Mouse (Mus musculus): ENCODE data around the gene Srsf2. TPM values are rescaled to one million over a fixed set of nuclear protein-coding genes. Genes with fewer than 3 reads are reported as not detected.
"Not testable (repeated sequence)": the region's sequence is repeated elsewhere in the genome, so short reads cannot be mapped to it uniquely, and the experiment has no call there.

The Srsf2 gene
- total RNA-seq, 1 experiment from 2014 or later: 573 TPM

DNA sequence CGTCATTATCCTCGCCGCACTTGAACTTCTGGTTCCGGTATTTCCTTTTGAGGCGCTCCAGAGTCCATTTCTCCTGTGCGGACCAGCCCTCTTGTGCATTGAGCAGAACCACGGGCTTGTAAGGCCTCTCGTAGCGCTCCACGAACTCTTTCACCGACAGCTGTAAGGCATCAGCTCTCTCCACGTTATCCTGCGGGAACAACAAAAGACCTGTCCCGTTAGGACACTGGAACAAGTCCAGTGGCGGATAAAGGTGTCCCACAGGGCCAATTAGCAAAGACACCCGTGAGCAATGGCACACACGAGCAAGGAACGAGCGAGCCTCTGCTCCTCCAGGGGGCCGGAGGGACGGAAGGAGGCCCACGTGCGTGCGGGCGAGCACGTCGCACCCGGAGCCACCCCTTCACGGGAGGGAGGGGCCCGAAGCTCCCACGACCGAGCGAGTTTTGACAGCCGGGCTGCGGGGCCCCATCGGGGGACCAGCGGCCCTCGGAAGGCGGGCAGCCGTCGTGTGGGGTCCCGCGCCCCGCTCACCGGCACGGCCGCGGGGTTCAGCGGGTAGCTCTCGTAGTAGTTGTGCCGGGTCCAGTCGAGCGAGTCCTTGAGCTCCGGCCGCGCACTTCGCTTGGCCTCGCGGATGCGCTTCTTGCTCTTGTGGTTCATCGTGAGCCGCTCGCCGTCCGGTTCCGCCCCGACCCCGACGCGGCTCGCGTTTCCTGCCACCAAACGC is 10.2 kb downstream of the Srsf2 start:
- peak; percentile 28 to 29; a peak in 2 of 4 replicates for ATAC-seq (replicated peaks in 1 of 2; ENCODE audit: insufficient read depth in 1 of 2, low FRiP score in 2 of 2, low TSS enrichment in 1 of 2, low read depth in 1 of 2, poor library complexity in 2 of 2, severe bottlenecking in 2 of 2)

DNA sequence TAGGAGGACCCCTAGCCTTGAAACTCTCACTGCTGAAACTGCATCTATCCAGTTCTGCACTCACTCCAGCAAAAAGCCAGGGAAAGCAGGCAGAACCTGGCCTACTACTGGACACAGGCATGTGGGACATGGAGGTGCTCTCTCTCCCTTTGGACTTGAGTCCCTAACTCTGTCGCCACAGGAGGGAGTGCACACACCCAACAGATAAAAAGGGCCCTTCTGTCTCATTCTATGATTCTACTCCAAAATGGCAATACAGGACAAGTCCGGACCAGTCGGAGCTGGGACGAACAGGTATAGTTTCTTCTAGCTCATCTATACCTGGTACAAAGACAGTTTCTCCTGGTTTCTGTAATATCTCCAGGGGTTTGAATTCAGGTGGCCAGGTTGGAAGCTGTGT is 12.1 kb downstream of the Srsf2 start:
- no peak for ATAC-seq (replicated peaks in 1 of 2; ENCODE audit: insufficient read depth in 1 of 2, low FRiP score in 2 of 2, low TSS enrichment in 1 of 2, low read depth in 1 of 2, poor library complexity in 2 of 2, severe bottlenecking in 2 of 2)

DNA sequence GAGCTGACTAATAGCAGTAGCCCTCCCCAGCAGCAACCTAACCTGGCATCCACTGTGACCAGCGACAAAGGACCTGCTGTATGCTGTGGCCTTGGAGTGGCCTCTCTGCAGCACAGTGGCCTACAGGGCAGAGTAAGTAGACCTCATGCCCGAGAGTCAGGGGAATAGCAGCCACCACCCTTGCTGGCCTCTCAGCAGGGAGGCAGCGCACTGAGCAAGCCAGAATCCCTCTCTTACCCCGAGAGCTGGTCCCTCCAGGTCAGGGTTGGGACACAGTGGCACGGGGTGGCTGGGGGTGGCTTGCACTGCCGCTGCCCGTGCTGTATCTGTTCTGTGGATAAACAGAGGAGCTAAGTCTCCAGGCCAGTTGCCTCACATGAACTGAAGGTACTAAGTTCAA is 13.3 kb downstream of the Srsf2 start:
- no peak for ATAC-seq (replicated peaks in 1 of 2; ENCODE audit: insufficient read depth in 1 of 2, low FRiP score in 2 of 2, low TSS enrichment in 1 of 2, low read depth in 1 of 2, poor library complexity in 2 of 2, severe bottlenecking in 2 of 2)

DNA sequence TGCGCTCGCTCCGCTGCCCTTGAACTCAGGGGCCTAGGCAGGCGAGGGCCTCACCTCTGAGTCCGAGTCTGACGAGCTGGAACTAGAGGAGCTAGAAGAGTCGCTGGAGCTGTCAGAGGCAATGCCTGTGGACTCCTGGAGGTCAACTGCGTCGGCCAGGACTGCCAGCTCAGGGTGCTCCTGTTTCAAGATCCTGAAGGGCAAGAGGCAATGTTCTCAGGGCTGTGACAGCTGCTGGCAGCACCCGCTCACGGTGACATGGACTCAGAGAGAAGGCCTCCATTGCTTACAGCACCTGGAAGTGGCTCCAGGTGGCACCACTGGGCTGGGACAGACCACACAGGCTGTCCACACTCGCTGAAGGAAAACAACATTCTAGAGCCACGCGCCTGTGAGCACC is 14.0 kb downstream of the Srsf2 start:
- ATAC-seq (replicated peaks in 1 of 2; ENCODE audit: insufficient read depth in 1 of 2, low FRiP score in 2 of 2, low TSS enrichment in 1 of 2, low read depth in 1 of 2, poor library complexity in 2 of 2, severe bottlenecking in 2 of 2): no peak

DNA sequence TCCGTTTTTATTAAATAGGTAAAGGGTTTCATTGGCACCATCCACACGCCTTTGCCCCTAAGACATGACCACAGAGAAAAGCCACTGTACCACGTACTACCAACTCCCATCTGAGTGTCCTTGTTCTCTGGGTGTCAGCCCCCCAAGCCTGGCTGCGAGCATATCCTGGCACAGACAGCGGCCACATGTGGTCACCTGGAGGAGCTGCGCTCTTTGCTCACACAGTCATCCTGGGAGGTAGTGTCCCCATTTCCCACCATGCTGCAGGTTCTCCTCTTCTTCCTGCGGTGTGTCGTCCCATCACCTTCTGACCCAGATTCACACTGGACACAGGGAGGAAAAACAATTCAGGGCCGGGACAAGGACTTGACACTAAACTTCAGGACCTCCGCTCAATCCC is 15.5 kb downstream of the Srsf2 start:
- no peak for ATAC-seq (replicated peaks in 1 of 2; ENCODE audit: insufficient read depth in 1 of 2, low FRiP score in 2 of 2, low TSS enrichment in 1 of 2, low read depth in 1 of 2, poor library complexity in 2 of 2, severe bottlenecking in 2 of 2)

DNA sequence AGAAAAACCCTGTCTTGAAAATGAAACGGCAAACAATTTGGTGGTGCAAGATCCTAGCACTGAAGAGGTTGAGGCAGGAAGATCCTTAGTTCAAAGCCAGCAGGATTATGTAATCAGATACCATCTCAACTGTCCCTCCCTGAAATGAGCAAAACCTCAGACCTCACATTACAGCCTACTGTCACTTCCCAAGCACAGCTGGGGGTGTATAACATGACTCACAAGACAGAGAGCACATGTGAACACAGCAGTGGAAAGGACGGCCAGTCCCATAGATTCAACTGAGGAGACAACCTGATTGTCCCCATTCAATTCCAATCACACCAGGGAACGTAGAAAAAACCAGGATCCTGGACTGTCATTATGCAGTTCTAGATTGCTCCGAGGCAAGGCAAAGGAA is 16.6 kb downstream of the Srsf2 start:
- ATAC-seq (replicated peaks in 1 of 2; ENCODE audit: insufficient read depth in 1 of 2, low FRiP score in 2 of 2, low TSS enrichment in 1 of 2, low read depth in 1 of 2, poor library complexity in 2 of 2, severe bottlenecking in 2 of 2): no peak

DNA sequence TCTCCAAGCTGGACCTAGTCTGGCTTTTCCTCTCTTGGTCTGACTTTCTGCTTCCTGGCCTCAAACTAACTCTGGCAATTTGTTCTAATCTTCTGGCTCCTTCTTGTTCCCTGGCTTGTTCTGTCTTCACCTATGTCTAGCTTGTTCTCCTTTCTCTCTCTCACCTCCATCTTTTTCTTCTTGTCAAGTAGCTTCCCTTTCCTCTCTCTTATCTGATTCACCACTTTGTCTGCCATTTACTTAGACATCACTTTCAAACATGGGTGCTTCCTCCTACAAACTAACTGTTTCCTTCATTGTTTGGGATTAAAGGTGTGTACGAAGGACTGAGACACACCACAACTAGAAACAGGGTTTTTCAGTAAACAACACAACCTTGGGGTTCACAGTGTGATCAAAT is 17.9 kb downstream of the Srsf2 start:
- ATAC-seq (replicated peaks in 1 of 2; ENCODE audit: insufficient read depth in 1 of 2, low FRiP score in 2 of 2, low TSS enrichment in 1 of 2, low read depth in 1 of 2, poor library complexity in 2 of 2, severe bottlenecking in 2 of 2): no peak

DNA sequence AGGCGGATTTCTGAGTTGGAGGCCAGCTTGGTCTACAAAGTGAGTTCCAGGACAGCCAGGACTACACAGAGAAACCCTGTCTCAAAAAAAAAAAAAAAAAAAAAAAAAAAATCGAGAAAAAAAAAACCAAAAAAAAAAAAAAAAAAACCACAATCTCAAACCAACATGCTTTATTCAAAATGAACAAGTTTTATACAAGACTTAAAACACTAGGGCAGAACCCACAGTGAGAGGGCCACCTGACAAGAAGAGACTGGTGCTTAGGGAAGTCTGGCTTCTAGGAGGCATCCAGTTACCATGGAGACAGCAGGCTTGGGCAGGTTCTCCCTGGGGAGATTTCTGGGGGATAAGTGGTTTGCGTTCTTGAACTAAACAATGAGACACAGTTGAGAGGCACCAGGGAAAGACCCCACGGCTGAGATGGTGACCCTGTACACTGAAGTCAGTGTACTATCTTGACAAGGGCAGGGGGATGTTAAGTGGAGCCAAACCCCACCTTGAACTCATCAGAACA is 20.7 kb downstream of the Srsf2 start:
- no peak for ATAC-seq (replicated peaks in 1 of 2; ENCODE audit: insufficient read depth in 1 of 2, low FRiP score in 2 of 2, low TSS enrichment in 1 of 2, low read depth in 1 of 2, poor library complexity in 2 of 2, severe bottlenecking in 2 of 2)

DNA sequence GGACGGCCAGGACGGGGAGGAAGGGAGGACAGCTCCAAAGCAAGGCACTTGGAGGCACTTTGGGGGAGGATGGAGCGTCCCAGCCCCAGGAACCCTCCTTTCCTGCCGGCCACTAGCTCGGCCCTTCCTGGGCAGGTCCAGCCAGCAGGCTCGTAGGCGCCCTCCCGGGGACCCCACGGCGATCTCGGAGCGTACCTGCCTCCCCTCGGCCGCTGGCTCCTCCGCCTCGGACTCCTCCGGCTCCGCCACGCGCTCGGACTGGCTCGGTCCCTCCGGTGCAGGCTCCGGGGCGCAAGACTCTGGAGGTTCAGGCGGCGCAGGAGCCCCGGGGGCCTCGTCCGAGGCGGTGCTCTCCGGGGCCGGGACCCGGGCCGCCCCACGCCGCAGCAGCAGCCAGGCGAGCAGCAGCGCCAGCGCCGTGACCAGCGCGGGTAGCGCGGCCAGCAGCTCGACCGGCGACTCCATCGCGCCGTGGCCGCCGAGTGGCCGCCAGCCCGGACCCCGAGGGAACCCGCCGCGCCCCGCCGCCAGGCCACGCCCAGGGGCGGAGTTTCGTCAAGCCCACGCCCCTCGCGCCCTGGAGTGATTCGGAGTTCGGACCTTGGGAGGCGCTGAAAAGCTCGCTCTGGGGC is 25.2 kb downstream of the Srsf2 start, which contains the start of gene Mxra7:
Gene Mxra7, minus strand, starts transcription at position 513 of the 632 bp plus-strand sequence.
- ATAC-seq (replicated peaks in 1 of 2; ENCODE audit: insufficient read depth in 1 of 2, low FRiP score in 2 of 2, low TSS enrichment in 1 of 2, low read depth in 1 of 2, poor library complexity in 2 of 2, severe bottlenecking in 2 of 2): peak; percentile 49 to 56; a peak in 2 of 4 replicates

DNA sequence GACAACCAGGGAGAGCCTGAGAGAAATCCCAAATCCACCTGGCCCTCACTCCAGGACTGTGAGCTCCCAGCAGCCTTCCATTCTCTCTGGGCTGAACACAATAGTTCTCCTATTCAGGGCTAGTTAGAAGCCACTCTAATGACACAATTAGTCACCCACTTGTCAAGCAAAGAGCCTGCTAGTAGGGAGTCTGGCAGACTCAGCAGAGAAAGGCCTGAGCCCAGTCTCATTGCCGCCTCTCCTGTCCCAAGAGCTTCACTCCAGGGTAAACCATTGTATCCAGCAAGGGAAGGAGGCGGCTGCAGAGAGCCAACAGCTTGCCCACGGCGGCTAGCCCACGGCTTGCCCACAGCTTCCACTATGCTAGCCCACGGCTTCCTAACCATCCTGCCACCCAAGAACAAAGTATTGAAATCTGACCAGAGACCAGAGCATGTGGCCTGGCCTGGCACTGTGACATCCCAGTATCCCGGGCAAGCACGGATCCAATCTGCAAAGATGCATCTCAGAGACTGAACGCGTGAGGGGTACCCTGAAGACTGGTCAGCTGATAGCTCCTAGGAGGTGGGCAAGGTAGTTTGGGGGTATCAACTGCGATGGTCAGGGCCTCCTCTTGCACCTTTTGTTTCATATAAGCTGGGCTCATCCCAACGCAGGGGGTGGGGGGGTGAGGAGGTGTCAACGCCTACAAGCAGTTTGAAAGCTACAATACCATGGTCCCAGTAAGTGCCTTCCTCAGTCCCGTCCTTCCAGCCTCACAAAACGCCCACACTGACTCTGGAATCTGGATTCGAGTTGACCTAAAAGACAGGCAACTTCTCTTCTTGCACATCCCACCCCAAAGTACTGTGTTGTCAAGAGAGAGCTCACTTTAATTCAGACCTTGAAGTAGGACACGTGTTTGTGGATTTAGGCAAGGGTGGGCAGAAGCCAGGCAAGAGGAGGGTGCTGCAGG is 26.1 kb downstream of the Srsf2 start:
- peak in 1 of 2 experiments; percentile 15; a peak in 1 of 4 replicates for ATAC-seq (replicated peaks in 1 of 2; ENCODE audit: insufficient read depth in 1 of 2, low FRiP score in 2 of 2, low TSS enrichment in 1 of 2, low read depth in 1 of 2, poor library complexity in 2 of 2, severe bottlenecking in 2 of 2)

DNA sequence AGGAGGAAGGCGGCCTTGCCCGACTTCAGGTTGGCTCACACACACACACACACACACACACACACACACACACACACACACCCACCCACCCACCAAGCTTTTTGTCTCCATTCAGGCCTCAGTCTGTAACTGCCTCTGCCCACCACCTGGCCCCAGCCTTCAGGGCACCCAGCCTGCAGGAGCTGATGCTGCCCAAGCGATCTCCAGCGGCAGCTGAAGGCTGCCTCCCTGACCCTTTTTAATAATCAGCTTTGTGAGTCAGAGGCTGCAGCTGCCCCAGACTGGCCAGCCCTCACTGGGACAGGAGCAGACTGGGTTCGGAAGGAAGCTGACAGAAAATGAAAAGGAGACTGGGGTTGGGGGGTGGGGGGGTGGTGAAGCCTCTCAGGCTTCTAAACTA is 27.7 kb downstream of the Srsf2 start:
- ATAC-seq (replicated peaks in 1 of 2; ENCODE audit: insufficient read depth in 1 of 2, low FRiP score in 2 of 2, low TSS enrichment in 1 of 2, low read depth in 1 of 2, poor library complexity in 2 of 2, severe bottlenecking in 2 of 2): no peak

DNA sequence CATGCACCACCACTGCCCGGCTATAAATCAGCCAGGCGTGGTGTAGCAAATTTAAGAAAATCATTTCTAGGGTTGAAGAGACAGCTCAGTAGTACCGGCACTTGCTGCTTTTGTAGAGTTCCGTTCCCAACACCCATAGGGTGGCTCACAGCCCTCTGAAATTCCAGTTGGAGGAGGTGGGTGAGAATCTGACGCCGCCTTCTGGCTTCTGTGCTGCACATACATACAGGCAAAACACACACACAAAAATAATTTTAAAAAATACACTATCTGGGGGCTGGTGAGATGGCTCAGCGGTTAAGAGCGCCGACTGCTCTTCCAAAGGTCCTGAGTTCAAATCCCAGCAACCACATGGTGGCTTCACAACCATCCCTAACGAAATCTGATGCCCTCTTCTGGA is 29.0 kb downstream of the Srsf2 start:
- not testable (repeated sequence) for ATAC-seq (replicated peaks in 1 of 2; ENCODE audit: insufficient read depth in 1 of 2, low FRiP score in 2 of 2, low TSS enrichment in 1 of 2, low read depth in 1 of 2, poor library complexity in 2 of 2, severe bottlenecking in 2 of 2)

DNA sequence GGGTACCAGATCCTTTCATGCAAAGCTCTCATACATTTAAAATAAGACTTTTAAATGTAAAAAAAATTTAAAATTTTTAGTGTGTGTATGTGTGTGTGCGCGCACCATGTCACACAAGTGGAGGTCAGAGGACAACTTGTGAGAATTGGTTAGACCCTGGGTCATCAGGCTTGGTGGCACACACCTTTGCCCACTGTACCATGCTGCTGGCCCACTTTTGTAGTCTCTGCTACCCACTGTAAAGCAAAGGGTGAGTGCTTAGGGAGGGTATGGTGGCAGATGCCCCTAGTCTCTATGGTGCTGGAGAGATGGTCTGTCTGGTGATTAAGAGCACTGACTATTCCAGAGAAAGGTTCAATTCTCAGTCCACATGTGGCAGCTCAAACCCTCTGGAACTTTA is 29.6 kb downstream of the Srsf2 start:
- no peak for ATAC-seq (replicated peaks in 1 of 2; ENCODE audit: insufficient read depth in 1 of 2, low FRiP score in 2 of 2, low TSS enrichment in 1 of 2, low read depth in 1 of 2, poor library complexity in 2 of 2, severe bottlenecking in 2 of 2)

DNA sequence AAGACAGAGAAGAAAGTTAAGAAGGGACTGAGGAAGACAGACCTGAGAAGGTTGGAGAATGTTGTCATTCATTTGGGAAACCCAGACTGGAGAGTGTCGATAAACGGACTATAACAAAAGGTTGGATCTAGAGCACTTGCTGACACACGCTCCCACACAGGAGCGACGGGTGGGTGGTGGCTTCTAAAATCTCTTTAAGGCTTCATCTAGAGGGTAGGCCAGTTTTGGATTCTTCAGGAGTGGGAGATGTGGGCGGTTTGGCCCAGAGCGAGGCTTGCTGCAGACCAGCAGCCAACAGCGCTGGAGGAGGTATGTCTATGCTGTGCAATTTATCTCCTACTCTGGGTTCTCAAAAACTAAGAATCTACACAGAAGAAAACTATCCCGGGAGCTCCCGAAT is 30.3 kb downstream of the Srsf2 start:
- no peak for ATAC-seq (replicated peaks in 1 of 2; ENCODE audit: insufficient read depth in 1 of 2, low FRiP score in 2 of 2, low TSS enrichment in 1 of 2, low read depth in 1 of 2, poor library complexity in 2 of 2, severe bottlenecking in 2 of 2)

DNA sequence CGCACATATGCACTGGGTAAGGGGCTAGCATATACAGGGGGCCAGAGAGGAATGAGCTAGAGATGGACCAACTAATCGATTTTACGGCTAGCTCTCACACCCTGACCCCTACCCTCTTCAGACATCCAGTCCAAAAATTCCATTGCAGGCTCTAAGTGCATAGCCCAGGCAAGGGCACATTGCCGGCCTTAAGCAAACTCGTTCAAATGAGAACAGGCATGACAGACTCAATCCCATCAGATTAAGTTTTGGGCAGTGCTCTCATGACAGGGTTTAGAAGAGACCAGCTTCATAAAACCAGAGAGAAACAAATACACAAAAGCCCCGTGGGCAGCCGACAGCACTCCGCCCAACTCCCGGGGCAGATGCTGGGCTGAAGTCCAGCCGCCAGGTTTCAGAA is 30.7 kb downstream of the Srsf2 start:
- ATAC-seq (replicated peaks in 1 of 2; ENCODE audit: insufficient read depth in 1 of 2, low FRiP score in 2 of 2, low TSS enrichment in 1 of 2, low read depth in 1 of 2, poor library complexity in 2 of 2, severe bottlenecking in 2 of 2): no peak

DNA sequence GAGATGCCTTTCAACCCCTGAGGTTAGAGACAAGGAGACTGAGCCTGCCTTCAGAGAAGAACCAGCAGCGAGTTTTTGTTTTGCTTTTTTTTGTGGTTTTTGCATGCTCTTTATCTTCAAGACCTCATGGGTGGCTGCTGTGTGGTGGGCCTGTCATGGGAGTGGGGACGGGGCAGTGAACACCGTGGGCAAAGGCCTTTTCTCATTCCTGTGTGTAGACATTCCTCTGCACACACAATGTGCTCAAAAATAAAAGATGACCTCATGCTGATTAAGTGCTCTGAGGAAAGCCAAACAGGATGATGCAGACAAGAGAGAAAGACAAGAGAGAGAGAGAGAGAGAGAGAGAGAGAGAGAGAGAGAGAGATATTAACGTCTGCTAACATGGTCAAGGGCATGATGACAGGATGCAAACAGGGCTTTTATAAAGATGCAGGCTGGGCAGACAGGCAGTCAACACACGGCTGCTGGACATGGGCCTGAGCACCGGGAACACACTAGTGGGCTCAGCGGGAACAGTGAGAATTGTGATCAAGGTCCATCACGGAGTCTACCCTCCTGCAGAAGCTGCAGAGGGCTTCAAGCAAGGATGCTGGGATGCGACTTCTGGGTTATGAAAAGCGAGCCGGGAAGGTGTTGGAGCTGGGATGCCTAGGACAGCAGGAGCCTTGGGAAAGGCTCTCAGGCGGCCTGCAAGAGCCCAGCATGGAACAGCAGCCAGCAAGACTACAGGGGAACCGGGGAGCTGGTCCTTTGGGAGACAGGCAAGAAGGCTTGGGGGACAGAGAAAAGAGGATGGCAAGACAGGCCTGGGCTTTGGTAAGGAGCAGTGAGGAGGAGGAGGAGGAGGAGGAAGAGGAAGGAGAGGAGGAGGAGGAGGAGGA is 31.6 kb downstream of the Srsf2 start:
- ATAC-seq (replicated peaks in 1 of 2; ENCODE audit: insufficient read depth in 1 of 2, low FRiP score in 2 of 2, low TSS enrichment in 1 of 2, low read depth in 1 of 2, poor library complexity in 2 of 2, severe bottlenecking in 2 of 2): no peak

Data from hematopoietic stem cell, adult 5-6 weeks (primary cell).